Mouse (Mus musculus) left cerebral cortex, adult 8-10 months (tissue): Measurements from ENCODE around the gene G430095P16Rik. TPM values are rescaled to one million over a fixed set of nuclear protein-coding genes. Genes with fewer than 3 reads are reported as not detected.
A peak's percentile ranks its signal among the peaks of the same experiment; 100 is the strongest.

Experiments
- DNase-seq, 2 experiments: peaks; one replicate each; pipeline ENCODE4 v3.0.0; 2022; ENCODE audit warnings: low spot score in 2 of 2
- total RNA-seq, 4 experiments: library from RNA; stranded (reverse); gene quantifications; 2 replicates each; pipeline ENCODE4 v1.2.4; 2022

The G430095P16Rik gene
- total RNA-seq, 4 experiments from 2014 or later: 0.55 TPM; not detected in 3

DNA sequence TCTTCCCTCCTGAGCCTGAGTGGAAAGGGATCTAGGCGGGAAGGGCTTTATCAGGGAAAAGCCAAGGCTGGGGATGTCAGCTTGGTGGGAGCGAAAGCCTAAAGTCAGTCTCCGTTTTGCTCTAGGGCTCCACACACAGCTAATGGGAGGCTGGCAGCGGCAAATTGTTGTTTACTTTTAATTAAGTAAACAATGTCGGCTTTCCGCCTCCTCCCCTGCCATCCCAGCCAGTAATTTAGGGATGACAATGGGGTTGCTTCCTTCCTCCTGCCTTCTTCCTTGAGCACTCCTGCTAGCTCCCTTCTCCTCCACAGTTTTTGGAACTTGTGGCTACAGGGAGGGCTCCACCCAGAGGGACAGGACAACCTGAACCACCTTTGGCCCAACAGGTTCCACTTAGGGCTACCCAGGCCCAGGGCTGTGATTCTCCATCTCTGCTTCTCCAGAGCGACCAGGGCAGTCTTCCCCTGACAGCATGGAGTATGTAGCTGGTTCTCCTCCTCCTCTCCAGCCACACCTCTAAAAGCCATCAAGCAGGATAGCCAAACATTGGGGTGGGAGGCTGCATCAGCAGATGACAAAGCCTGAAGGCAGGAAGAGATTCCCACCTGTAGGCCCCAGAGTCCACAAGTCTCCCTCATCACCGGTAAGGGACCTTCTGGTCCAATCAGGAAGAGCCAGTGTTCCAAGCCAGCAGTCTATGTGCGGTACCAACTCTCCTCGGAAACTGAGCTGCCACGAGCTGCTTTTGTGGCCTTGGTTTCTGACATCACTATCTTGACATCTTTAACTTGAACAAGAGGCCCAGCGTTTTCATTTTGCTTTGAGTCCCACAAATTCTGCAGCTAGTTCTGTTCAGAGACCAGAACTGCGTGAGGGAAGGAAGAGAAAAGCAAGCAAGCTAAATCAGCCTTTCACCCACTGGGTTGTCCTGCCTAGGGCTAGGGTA is 18.4 kb downstream of the G430095P16Rik start:
- DNase-seq: no peak

- DNase-seq: no peak
These were observed 19.6 kb downstream of the G430095P16Rik start for GRCm38 (mm10) chr8:84742171-84743053.

GRCm38 (mm10) chr8:84743054-84743415 is 20.2 kb downstream of the G430095P16Rik start:
- DNase-seq: no peak

DNA sequence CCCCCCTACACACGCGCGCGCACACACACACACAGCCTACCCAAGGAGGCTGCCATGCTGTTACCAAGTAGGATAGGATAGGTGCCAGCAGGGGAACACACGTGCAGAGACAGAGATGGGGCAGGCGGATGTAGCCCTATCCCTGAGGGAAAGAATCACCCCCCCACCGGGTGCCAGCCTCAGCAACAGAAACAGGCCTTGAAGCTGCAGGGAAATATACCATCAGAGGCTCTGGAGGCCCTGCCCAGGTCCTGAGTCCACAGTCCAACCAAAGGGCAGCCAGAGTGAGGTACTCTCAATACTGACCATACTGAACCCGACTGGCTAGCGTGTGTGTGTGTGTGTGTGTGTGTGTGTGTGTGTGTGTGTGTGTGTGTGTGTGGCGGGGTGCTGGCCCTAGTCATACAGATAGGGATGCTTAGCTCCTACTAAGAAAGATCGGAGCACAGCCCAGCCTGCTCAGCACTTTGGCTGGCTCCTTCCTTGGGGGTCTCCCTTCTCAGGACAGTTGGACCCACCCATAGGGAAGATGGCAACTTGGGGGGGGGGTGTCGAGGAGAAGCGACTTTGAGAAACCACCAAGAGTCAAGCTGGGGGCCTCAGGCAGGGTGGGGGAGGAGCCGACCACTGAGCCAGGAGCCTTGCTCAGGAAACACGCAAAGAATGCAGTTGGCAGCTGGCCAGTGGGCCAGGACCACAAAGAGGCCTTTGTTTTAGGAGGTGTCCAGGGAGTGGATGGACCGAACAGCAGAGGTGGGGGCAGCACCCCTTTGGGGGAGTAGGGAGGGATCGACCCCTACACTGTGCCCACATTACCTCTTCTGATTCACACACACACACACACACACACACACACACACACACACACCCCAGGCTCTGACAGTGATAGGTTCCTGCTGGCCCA is 21.0 kb downstream of the G430095P16Rik start:
- DNase-seq: no peak

DNA sequence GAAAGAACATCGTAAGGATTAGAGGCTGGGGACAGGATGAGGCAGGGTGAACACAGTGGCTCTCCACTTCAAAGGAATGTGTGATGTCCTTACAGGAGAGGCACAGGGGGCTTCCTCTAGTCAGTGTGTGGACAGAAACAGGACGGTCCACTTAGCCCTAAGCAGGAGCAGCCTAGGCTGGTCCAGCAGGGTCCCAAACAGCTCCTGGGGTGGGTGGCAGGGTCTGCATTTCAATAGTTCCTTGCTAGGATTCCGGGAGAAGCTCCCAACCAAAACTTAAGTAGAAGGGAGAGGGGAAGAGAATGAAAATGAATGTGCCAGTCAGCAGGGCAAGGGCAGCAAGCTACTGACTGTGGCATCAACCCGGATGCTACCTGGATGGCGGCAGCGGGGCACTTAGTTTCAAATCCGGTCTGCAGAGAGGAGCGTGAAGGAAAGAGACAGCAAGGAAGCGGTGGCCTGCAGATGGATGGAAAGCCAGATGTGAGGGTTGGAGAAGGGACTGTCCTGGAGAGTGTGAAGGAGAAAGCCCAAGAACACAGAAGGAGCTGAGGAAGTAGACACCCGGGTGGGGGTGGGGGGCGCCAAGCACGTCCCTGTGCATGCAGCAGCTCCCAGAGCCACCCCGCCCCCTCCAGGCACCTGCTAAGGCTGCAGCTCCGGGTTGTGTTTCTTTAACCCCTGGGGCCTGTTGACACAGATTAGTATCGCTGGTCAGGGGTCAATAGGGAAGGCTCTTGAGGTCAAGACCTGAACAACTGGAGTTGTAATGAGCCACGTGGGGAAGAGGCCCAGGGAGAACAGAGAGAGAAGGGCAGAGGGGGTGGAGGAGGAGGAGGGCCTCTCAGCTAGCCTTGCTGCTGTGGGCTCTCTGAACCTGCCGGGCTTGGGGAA is 22.5 kb downstream of the G430095P16Rik start:
- DNase-seq: no peak

- DNase-seq: no peak
These were observed 26.7 kb downstream of the G430095P16Rik start for GRCm38 (mm10) chr8:84749519-84749918.

DNA sequence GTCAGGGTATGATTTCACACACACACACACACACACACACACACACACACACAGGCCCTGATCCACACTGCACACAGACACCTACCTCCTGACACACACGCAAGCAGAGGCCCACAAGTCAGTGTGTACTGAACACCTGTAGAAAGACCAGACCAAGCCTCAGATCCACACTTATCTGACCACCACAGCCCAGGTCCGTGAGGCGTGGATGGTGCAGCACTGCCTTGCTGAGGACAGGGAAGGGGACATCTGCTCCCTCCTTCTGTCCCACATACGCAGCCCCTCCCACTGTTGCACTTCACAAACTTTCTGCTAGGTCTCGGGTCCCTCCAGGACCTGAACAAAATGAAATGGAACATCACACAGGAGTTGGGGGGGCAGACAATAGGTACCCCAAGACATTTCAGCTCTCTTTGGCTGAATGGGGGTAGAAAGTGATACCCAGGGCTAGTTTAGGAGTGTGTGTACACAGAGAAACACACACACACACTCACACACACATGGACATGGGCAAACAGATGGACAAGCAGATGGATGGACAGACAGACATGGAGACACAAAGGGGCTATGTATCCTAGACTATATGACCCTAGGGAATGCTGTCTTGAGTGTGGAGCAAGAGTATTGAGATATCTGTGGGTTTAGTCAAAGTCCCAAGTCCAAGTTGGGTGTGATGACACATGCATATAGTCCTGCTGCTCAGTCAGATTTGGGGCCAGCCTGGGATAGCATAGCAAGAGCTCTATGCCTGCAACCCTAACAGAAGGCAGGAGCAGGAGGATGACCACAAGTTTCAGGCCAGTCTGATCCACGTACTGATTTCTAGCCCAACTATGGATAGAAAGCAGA is 30.2 kb downstream of the G430095P16Rik start:
- DNase-seq: no peak

DNA sequence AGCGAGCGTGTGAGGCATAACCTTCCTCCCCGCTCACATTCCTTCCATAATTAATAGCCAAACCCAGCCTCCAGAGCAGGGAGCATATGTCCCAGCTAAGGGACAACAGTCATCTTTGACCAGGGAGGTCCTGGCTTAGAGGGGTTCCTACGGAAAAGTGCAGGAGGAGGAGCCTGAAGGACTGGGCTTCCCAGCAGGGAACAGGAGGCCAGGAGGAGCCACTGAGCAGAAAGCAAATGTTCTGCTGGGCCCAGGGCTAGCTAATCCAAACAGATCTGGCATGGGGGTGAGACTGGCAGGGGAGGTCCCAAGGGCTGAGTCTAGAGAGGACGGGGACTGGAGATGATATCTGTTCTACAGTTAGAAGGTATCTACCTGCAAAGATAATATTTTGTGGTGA is 34.7 kb downstream of the G430095P16Rik start:
- DNase-seq: no peak

- no peak for DNase-seq
These were observed 35.5 kb downstream of the G430095P16Rik start for GRCm38 (mm10) chr8:84758308-84758707.

DNA sequence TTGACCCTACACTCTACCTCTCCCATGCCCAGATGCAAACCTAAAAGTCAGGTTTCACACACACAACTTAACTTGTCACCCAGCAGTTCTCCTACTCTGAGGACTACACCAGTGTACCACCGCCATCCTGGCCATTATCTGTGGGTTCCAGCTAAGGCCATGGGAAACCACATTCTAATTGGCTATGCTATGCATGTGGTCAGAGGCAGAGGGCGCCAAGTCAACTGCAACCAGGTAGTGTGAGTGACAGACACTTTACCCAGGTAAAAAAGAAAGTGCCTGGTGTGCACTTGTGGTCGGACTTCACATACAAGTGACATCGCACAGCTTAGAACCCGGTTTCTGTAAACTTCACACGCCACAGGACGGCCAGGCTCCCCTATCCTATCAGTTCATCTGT is 36.3 kb downstream of the G430095P16Rik start:
- no peak for DNase-seq

DNA sequence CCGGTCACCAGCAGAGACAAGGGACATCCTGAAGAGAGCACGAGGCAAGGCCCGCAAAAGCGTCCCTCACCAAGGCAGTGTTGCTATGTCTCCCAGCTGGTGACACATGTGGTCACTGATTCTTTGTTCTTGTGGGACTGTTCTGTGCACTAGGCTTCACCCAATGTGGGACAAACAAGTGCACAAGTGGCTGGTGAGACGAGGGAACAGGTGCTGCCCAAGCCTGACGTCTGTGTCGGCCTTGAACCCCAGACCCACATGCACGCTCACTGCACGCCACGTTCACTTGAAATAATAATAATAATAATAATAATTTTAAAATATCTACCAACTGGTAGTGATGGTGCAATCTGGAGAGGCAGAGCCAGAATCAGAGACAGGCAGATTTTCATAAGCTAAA is 36.9 kb downstream of the G430095P16Rik start:
- no peak for DNase-seq

DNA sequence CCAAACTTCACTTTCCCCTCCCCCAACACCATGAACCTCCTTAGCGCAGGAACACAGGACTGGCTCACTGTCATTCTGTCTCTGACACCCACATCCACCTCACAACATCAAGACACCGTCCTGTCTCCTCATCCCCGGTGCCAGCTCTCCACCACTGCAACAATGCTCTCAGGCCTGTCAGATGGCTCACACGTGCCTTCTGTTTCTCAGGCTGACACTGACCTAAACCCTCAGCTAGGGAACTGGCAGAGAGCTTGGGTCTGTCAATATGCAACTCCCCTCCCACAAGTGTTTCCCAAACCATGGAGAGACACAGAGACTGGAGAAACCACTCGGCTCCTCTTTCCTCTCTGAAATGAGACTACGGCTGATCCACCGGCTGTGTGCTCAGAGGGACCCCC is 37.6 kb downstream of the G430095P16Rik start:
- no peak for DNase-seq

- peak in 1 of 2 experiments; percentile 58 for DNase-seq
These were observed 38.1 kb downstream of the G430095P16Rik start for GRCm38 (mm10) chr8:84760901-84761300.

DNA sequence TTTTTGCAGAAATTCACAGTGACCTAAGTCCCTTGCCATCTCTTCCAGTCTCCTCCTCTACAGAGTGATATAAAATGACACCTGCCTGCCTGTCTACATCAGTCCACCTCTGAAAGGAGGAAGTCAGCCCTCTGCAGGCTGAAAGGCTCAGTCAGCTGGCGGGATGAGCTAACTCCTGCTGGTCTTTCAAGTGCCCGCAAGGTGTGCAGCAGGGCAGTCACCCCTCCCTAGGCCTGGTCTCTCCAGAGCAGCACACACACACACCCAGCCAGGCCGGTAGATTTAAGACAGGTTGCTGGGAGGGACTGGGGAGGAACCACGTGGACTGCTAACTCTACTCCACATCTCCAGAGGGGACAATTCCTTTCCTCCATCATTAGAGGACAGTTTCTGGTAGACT is 41.3 kb downstream of the G430095P16Rik start:
- no peak for DNase-seq

- DNase-seq: peak in 1 of 2 experiments; percentile 69
These were observed 42.2 kb downstream of the G430095P16Rik start for GRCm38 (mm10) chr8:84764870-84765495.

GRCm38 (mm10) chr8:84765629-84766028 is 42.8 kb downstream of the G430095P16Rik start:
- DNase-seq: no peak

GRCm38 (mm10) chr8:84766422-84766821 is 43.6 kb downstream of the G430095P16Rik start:
- DNase-seq: no peak

DNA sequence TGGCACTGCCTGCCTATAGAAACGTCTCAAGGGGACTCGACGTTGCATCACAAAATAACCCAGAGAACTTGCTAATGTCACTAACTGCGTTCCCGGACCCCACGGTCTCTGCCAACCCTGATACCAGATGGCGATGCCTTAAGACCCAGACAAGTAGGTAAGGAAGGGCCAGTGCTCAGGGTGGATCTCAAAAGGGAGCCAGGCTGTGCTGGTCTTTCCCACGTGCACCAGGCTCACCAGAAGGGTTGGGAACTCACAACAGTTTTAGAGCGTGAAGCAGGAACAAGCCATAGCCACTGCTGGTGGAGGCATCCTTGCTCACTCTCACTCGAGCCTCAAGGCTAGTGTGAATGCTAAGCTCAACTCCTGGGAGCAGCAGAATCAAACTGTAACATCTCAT is 44.4 kb downstream of the G430095P16Rik start:
- DNase-seq: no peak
